Mouse (Mus musculus) intestine, postnatal 0 days (tissue): ENCODE data around the gene Myof. TPM values are rescaled to one million over a fixed set of nuclear protein-coding genes. Genes with fewer than 3 reads are reported as not detected.

Experiments
- ATAC-seq: fragments of 200-750 bp; cut with Nextera tagmentation; 2 replicates; pipeline ENCODE4 v1.8.0; 2017; ENCODE audit warnings: mild to moderate bottlenecking, moderate TSS enrichment, moderate library complexity
- H3K27ac ChIP-seq: fragments of 300-500 bp; sonication (generic); 2 replicates; pipeline ENCODE4 v1.5.1; 2014; ENCODE audit warnings: mild to moderate bottlenecking, low read depth, low read length, moderate library complexity
- H3K27me3 ChIP-seq: fragments of 300-500 bp; sonication (generic); replicated peaks from 2 replicates; pipeline ENCODE4 v1.6.1; 2014; ENCODE audit warnings: low read length, mixed read lengths; ENCODE audit not compliant: control insufficient read depth, insufficient read depth
- H3K36me3 ChIP-seq: fragments of 300-500 bp; sonication (generic); 2 replicates; pipeline ENCODE4 v1.6.1; 2014; ENCODE audit warnings: mild to moderate bottlenecking, moderate library complexity; ENCODE audit not compliant: control insufficient read depth, insufficient read depth
- H3K4me1 ChIP-seq: fragments of 300-500 bp; sonication (generic); replicated peaks from 2 replicates; pipeline ENCODE4 v1.6.1; 2014; ENCODE audit warnings: antibody characterized with exemption, low read length, mixed read lengths; ENCODE audit not compliant: control insufficient read depth, insufficient read depth
- H3K4me2 ChIP-seq: fragments of 300-500 bp; sonication (generic); replicated peaks from 2 replicates; pipeline ENCODE4 v1.6.1; 2014; ENCODE audit warnings: low read depth, mild to moderate bottlenecking, moderate library complexity
- H3K4me3 ChIP-seq: fragments of 300-500 bp; sonication (generic); 2 replicates; pipeline ENCODE4 v1.5.1; 2014; ENCODE audit warnings: low read depth, low read length
- H3K9ac ChIP-seq: fragments of 300-500 bp; sonication (generic); 2 replicates; pipeline ENCODE4 v1.6.1; 2014; ENCODE audit warnings: mild to moderate bottlenecking, low read depth, low read length
- H3K9me3 ChIP-seq: fragments of 300-500 bp; sonication (generic); 2 replicates; pipeline ENCODE4 v1.6.1; 2016; ENCODE audit warnings: mixed run types; ENCODE audit not compliant: control insufficient read depth
- CTCF ChIP-seq: sonication (generic); IDR thresholded peaks from 2 replicates; pipeline ENCODE4 v1.5.1; 2016; ENCODE audit warnings: low read depth, mild to moderate bottlenecking, control low read depth, antibody characterized with exemption, moderate library complexity
- WGBS: fragments of 180-500 bp; shearing (Covaris S2); extraction: QIAGEN DNeasy Blood & Tissue Kit; methylation state at CpG from one replicate; pipeline ENCODE4 v1.1.7; 2014; 5-methylcytosine and 5-hydroxymethylcytosine counted together
- polyA plus RNA-seq: library from polyadenylated mRNA; unstranded; fragments of >200 nt; fragmentation: Nextera tagmentation; extraction: Ambion mirVana; gene quantifications from 2 replicates; pipeline ENCODE4 v1.2.1, GENCODE M21; 2015

Myof gene
- polyA plus RNA-seq: 5.9 and 6.6 TPM in 2 replicates

DNA sequence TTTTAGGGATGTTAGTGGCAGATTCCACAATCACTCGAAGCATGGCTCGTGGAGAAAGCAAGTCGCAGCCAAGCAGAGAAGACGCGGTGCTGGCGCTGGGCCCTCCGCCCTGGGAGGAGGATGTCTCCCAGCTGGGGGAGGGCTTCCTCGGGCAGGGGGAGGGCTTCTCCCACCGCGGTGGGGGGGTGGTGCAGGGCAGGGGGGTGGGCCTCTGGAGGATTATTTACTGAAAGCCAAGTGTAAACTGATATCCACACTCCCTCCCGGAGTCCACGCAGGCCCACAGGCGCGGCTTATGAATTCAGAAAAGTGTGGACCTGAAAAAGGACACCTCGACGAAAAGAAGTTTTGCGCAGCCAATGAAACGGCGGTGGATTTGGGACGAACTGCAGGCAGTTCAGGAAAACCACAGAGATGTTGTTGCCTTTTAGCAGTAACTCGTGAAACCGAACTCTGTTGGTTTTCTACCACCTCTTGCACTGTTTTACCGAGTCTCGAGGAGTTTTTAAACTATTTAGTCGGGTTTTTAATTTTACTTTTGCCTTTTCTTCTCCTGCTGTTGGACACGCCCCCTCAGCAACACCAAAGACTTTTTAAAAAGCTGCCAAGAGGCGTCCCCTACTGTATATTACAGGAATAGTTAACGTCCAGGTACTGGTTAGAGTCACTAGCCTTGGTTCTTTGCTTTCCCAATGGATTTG lies at the start of gene Myof:
Myof (minus strand) TSS at position 297 of the 701 bp plus-strand sequence.
- peak within 1 kb of the TSS; percentile 80 for H3K4me2 ChIP-seq

DNA sequence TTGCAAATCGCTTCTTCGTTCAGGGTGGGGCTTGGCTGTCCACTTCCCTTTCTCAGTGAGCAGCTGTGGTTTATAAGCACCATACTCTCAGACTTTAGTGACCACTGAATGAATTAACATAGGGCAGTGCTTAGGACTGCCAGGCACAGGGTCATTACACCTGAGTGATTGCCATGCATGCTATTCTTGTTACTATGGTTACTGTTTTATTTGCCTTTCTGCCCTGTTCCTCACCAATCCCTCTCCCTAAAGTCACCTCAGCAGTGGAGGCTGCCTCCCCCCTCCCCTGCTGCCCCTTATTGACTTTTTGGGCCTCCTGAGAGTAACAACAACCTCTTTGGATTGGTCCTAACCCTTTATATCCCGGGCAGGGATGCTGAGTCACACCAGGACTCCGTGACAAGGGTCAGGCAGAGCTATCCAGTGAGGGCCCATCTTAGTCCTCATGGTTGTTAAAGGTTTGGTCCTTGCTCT lies 48.2 kb upstream of the Myof start:
- ATAC-seq: peak; percentile 37; the same call in 1 of the 2 replicates

More for the DNA sequence above, at the start of gene Myof:
- H3K9me3 ChIP-seq: no peaks in the 10 kb centered on the region
- H3K9ac ChIP-seq: peak within 1 kb of the TSS; percentile 48
- H3K27ac ChIP-seq: peak within 1 kb of the TSS; percentile 11; the same call in 1 of the 2 replicates
- H3K4me1 ChIP-seq: no peaks in the 10 kb centered on the region
- no peaks in the 10 kb centered on the region for H3K27me3 ChIP-seq
- H3K4me3 ChIP-seq: peak within 1 kb of the TSS; percentile 48
- WGBS: under 1% methylated on average over 28 of the region's 28 CpGs
- no peaks in the 10 kb centered on the region for H3K36me3 ChIP-seq
- peak; percentile 53 for ATAC-seq
- peak; percentile 81 for TF ChIP-seq CTCF

DNA sequence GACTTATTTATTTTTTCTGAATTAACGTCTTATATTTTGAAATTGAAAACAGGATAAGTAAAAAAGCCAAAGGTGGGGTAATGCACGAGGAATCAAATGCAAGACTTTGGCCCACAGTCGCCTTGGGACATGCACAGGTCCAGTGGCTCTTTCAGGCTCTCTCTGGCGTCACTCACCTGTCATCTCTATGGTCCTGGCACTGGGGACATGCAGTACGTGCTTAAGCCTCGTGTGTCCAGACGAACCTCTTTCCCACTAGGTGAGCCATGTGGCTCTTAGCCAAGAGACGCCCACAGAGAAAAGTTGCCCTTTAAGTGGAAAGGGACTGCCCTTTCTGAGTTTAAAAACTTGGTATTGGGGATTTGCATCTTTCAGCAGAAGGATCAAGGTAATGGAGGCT lies 46.0 kb upstream of the Myof start:
- H3K4me3 ChIP-seq: no peak overlapping the region
- H3K9me3 ChIP-seq: no peaks in the 10 kb centered on the region
- no peak overlapping the region for H3K27ac ChIP-seq
- TF ChIP-seq CTCF: no peak
- 79% methylated on average over 8 of the region's 8 CpGs for WGBS
- no peaks in the 10 kb centered on the region for H3K36me3 ChIP-seq
- 0 out of 2 replicates have a peak, but pooled peaks cover 3% of the 10 kb centered on the region for H3K4me1 ChIP-seq
- no peaks in the 10 kb centered on the region for H3K27me3 ChIP-seq
- H3K9ac ChIP-seq: no peak overlapping the region
- no peak overlapping the region for H3K4me2 ChIP-seq
- no peak for ATAC-seq

More for the DNA sequence above, 48.2 kb upstream of the Myof start:
- Histone ChIP-seq H3K9ac (no peak overlapping the region), H3K4me2 (no peak overlapping the region), H3K27me3 (0 out of 2 replicates have a peak, but pooled peaks cover 4% of the 10 kb centered on the region), H3K4me1 (0 out of 2 replicates have a peak, but pooled peaks cover 3% of the 10 kb centered on the region), H3K36me3 (no peaks in the 10 kb centered on the region), H3K4me3 (no peak overlapping the region), H3K9me3 (no peaks in the 10 kb centered on the region), H3K27ac (no peak overlapping the region)
- 36% methylated on average over 4 of the region's 4 CpGs for WGBS
- no peak for TF ChIP-seq CTCF

DNA sequence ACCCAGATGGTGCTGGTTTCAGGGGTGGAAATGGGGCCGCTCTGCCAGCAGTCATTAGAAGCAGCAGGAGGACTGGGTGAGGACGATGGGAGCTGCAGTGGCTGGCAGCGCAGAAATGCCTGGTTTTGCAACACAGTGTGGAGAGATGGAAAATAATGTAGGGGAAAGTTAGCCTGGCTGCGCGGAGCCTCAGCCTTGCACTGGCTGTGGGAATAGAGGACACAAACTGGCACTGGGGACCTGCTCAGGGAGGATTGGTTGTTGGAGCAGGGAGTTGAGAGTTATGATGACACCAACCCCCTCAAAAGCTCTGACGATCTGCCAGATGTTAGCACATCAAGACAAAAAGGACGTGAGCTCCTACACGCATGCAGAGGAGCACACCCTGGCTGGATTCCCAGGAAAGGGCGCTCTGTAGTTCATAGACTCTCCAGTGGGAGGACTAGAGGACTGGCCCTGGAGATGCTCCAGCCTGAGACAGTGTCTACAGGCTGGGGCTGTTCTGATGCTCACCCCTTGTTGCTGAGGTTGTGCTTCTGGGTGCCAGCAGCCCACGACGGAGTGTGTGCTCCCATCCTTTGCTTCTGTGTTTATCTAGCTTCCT lies 43.7 kb upstream of the Myof start:
- Histone ChIP-seq H3K4me1 (0 out of 2 replicates have a peak, but pooled peaks cover 3% of the 10 kb centered on the region), H3K36me3 (no peaks in the 10 kb centered on the region), H3K4me3 (no peak overlapping the region), H3K9me3 (no peaks in the 10 kb centered on the region), H3K9ac (no peak overlapping the region), H3K27me3 (no peaks in the 10 kb centered on the region), H3K4me2 (no peak overlapping the region; the same call in 1 of the 2 replicates), H3K27ac (no peak overlapping the region)
- TF ChIP-seq CTCF: peak; percentile 88
- ATAC-seq: peak; percentile 34; the same call in 1 of the 2 replicates
- 46% methylated on average over 11 of the region's 11 CpGs for WGBS

DNA sequence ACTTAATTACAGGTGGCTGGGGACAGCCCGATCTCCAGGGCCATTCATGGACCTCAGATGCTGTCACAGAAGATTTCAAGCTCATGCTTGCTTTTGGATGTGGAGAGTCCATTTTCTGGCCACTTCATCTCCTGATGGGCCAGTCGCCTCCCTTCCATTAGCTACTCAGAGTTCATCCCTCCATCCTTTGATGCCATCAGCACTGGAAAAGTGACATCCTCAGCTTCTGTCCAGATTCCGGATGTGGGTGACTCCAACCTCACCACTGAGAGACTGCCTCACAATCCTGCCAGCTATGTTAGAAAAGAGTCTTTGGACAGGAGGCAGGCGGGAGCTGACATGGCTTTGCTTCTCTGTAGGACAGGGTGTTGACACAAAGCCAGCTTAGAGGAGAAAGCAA lies 42.5 kb upstream of the Myof start:
- H3K27me3 ChIP-seq: no peaks in the 10 kb centered on the region
- WGBS: 93% methylated on average over 4 of the region's 4 CpGs
- no peak for ATAC-seq

DNA sequence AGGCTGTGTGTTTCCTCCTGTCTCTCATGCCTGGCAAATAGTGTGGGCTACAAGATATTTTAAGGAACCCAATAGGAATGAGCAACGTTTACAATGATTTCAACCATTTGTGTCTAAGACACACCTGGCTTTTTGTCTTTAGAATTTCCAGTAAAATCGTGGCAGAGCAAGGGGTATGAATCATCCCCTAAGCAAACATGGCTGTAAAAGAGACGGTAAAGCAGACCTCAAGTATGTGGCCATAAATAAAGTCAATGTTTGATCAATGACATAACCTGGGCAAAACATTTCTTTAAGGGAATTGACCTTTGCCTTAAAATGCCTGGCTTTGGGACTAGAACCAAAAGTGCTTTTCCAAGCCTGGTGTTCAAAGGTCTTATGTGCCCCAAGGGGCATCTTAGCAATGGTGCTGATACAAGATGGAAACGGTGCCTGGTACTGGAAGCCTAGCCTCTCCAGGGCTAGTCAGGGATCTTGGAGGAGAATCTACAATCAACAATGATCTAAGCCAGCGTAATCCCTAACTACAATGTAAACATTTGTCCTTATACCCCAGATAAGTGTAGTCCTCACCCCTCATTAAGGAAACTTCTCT lies 39.7 kb upstream of the Myof start:
- ATAC-seq: peak; percentile 75

More for the DNA sequence above, 42.5 kb upstream of the Myof start:
- no peaks in the 10 kb centered on the region for H3K9me3 ChIP-seq
- no peak overlapping the region for H3K27ac ChIP-seq
- H3K4me1 ChIP-seq: no peaks in the 10 kb centered on the region
- no peak overlapping the region for H3K9ac ChIP-seq
- H3K36me3 ChIP-seq: no peaks in the 10 kb centered on the region
- no peak for TF ChIP-seq CTCF
- no peak overlapping the region for H3K4me3 ChIP-seq
- H3K4me2 ChIP-seq: no peak overlapping the region

More for the DNA sequence above, 39.7 kb upstream of the Myof start:
- Histone ChIP-seq H3K36me3 (no peaks in the 10 kb centered on the region), H3K4me2 (no peak overlapping the region), H3K4me3 (no peak overlapping the region), H3K27me3 (no peaks in the 10 kb centered on the region), H3K4me1 (no peaks in the 10 kb centered on the region), H3K9ac (no peak overlapping the region), H3K27ac (no peak overlapping the region), H3K9me3 (no peaks in the 10 kb centered on the region)
- 15% methylated on average over 5 of the region's 5 CpGs for WGBS
- TF ChIP-seq CTCF: no peak
